Mouse (Mus musculus) T-cell, adult 2 months (primary cell): ENCODE measurements around the gene Scube3.

Experiments used
- DNase-seq: peaks from one replicate; pipeline ENCODE4 v3.0.0; 2022; ENCODE audit warnings: low spot score

The Scube3 gene

DNA sequence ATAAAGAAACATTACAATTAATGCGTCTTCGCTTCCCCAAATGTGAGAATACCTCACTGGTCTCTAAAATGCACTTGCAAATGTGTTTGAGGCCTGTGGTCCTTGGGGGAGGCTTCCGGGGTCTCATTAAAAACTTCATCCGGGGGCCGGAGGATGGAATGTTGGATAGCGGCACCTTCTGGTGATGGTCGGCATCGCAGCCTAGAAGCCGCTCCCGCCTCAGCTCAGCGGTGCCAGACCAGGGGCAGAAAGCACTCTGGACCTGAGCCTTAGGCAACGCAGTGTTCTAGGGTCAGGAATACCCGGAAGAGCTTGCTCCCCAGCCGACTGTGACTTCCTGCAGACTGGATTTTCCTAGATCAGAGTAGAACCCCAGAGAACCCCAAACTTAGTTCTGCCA is 8.7 kb upstream of the Scube3 start:
- peak; percentile 23 for DNase-seq

GRCm38 (mm10) chr17:28135496-28135895 is 6.4 kb upstream of the Scube3 start:
- DNase-seq = no peak

GRCm38 (mm10) chr17:28136266-28136665 is 5.7 kb upstream of the Scube3 start:
- no peak for DNase-seq

DNA sequence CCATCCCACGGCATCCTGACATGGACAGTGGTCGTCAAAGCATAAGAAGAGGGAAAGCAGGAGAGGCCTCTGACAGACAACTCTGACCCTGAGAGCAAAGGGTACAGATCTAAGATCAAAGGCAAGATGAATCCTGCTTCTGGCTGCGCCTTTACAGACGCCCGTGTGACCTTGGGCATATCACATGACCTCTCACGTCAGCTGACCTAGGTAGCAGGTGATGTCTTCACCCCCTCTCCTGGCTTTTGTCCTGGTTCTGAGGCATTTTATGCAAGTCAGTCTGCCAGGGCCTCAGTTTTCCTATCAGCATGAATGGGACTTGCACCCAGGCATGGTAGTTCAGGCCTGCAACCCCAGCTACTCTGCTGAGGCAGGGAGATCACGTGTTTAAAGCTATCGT is 3.9 kb upstream of the Scube3 start:
- DNase-seq = no peak

DNA sequence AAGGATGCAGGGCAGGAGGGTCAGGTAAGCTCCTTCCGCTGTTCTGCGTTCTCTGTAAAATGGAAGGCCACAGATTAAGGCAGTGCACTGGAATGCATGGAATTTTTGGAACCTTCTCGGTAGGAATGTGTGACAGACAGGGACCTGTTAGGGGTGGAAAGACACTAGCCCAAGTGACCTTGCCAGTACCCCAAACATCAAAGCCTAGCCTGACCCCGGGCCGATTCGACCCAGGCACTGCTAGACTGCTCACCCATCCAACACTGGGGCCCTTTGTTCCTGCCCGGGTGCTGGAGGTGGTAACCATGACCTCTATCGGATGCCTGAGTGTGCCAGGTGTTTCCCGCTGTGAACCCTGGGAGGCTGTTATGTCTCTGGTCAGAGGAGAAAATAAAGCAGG is 3.3 kb upstream of the Scube3 start:
- DNase-seq = no peak

DNA sequence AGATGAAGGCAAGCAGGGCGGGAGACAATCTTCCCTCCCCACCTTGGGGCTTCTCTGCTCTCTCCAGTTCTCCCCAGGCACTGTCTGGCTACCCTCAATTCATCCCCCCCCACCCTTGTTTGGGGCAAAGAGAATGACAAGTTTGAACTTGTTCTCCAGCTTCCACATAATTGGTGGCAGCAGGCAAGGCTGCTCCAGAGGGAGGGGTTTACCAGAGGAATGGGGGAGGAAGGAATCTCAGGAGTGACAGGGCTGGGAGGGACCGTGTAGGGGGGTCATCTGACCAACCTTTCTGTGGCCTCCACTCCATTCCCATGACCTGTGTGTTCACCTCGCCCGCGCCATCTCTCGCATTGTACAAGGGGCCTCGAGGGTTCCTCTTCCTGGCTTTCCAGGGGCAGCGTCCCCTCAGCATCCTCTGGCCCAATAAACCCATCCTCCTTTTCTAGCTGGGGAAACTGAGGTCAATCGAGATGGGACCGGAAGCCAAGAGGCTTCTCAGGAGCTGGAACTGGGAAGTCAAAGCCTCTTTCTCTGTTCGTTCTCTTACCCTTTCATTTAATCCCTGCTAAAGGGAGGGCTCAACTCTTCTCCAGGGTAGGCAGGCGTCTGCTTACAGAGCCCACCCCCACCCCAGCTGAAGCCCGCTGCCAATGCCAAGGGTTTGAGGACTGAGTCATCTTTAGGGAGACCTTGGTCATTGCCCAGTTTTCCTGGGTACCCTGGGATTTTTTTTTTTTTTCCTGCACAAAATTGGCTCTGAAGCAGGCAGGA is 1.3 kb upstream of the Scube3 start:
- DNase-seq = no peak

GRCm38 (mm10) chr17:28141205-28141650 is 713 bp upstream of the Scube3 start:
- no peak for DNase-seq

DNA sequence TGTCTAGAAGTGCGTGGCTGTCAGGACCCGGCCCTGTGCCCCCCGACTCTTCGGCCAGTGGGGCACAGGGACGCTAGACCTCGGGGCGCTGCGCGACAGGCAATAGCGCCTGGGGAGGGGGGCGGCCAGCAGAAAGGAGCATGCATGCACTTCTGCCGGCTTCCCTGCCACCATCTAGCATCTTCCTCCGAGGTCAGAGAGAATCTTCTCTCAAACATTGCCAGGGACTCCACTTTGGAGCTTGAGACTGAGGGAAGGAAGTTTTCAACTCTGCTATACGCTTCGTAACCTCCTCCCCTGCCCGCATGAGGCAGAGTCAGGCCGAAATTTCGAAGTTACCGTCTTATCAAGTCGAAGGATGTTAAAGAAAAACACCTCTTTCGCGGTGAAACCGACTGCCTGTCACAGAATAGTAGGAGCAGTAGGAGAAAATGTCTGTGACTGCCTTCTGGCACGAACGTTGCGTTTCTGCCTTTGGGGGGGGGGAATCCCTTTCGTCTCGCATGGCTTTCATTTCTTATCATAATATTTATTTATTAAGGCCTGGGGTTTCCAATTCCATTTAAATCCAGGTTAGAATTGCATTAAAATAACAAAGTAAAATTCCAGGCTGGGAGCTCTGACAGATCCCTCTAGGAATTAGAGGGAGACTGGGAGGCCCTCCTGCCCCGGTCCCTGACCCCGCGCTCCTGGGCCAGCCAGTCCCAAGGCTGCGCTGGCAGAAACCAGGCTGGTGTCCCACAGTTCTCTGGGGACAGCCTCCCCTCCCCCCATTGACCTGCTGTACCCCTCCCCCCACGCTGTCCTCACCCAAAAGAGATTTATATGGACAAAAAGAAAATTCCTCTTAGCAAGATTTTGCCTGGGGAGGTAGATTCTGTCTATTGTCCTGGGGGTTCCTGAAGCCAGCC is 1.0 kb downstream of the Scube3 start:
- peak; percentile 7 for DNase-seq

DNA sequence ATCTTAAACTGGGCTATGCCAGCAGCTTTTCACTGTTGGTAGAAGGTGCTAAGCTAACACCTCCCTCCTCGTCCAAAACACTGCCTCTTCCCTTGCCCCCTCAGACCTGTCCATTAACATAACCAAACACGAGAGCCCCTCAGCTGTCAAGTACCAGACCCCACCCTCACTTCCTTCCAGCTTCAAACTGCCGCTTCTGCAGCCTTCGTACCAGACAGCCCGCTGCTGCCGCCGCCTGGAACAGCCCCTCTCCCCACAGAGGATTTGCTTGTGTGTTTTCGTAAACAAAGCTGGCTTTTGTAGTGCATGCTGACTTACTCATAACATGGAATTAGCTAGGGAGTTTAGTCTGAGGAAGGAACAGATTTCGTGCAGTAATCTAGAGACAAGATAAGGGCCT is 1.8 kb downstream of the Scube3 start:
- DNase-seq = no peak

- DNase-seq = no peak
Measured at GRCm38 (mm10) chr17:28144241-28144640, 2.3 kb downstream of the Scube3 start.

DNA sequence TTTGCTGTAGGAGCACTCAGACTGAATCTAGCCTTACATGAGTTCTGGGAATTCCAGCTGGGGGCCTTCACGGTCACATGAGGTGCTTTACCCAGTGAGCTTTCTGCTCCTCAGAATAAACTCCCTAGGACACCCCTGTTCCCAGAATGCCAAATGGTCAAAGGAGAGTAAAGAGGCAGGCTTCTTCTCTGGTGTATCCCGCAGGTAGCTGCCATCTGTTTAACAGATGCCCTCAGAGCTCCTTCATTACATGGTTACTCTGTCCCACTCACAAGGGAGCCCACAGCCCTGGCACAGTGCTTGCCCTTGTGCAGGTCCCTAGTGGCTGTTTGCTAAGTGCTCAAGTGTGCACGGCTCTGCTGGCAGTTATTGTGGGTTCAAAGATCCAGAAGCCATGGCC is 6.3 kb downstream of the Scube3 start:
- DNase-seq = no peak

- no peak for DNase-seq
Measured at GRCm38 (mm10) chr17:28149734-28150133, 7.8 kb downstream of the Scube3 start.

DNA sequence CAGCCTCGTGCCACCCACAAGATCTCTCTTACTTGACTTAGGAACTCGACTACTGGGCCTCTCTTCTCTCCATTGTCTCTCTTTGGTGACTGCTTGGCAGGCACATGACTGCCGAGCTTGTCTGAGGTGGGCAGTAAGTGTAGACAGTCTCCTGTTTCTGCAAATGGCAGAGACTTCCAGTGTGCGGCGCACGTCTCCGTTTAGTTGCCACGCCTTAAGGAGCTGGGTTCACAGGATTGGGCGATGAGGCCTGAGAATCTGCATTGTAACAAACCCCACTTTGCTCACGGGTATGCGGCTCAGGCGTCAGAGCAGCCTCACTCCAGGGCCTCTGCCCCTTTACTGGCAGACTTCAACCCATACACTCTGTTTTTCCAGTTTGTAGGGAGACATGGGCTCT is 8.5 kb downstream of the Scube3 start:
- DNase-seq = no peak

DNA sequence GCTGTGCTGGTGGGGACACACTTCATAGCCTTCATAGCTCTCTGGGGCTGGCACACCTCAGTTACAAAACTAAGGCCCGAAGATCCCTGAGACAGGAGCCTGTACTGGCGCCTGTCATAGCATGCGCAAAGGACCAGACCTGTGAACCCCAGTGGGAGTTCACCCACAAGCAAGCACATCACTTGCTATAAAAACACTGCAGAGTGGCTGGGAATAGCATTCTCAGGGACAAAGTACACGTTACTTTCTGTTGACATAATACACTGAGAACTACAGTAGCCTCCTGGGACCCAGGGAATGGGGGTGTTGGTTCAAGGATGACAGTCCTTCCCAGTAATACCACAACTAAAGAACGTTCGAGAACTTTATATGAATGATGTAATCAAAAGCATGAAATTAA is 11.2 kb downstream of the Scube3 start:
- DNase-seq = no peak

DNA sequence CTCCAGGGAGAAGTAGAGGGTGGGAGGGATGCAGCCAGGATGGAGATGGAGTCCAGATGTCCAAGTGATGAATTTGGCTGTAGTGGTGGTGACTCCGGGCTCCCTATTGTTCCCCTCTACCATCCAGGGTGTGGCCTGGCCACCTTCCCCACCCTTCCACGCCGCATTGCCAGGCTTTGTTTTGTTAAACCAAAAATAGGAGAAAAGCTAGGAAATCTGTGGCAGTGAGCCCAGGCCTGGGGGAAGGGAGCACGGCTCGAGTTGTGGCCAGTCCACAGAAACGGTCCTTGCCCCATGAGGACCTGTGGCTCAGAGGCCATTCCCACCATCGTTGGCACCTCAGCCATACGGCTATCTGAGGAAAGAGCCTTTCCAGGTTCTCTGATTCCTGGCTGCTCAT is 13.0 kb downstream of the Scube3 start:
- no peak for DNase-seq

GRCm38 (mm10) chr17:28160361-28160760 is 18.4 kb downstream of the Scube3 start:
- DNase-seq = no peak

GRCm38 (mm10) chr17:28161310-28161881 is 19.5 kb downstream of the Scube3 start:
- DNase-seq = no peak

DNA sequence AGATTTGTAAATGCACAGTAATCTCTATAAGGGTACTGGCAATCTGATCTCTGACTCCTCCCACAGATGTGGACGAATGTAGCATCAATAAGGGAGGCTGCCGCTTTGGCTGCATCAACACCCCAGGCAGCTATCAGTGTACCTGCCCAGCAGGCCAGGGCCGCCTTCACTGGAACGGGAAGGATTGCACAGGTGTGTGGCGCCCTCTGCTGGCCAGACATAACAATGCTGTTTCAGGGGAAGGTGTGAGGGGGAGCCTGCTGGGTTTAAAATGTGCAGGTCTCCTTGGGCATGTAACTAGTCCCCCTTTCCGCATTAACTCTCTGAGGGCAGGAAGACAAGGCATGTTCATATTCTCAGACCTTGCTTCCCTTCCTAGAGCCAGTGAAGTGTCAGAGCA is 21.7 kb downstream of the Scube3 start:
- peak; percentile 77 for DNase-seq

DNA sequence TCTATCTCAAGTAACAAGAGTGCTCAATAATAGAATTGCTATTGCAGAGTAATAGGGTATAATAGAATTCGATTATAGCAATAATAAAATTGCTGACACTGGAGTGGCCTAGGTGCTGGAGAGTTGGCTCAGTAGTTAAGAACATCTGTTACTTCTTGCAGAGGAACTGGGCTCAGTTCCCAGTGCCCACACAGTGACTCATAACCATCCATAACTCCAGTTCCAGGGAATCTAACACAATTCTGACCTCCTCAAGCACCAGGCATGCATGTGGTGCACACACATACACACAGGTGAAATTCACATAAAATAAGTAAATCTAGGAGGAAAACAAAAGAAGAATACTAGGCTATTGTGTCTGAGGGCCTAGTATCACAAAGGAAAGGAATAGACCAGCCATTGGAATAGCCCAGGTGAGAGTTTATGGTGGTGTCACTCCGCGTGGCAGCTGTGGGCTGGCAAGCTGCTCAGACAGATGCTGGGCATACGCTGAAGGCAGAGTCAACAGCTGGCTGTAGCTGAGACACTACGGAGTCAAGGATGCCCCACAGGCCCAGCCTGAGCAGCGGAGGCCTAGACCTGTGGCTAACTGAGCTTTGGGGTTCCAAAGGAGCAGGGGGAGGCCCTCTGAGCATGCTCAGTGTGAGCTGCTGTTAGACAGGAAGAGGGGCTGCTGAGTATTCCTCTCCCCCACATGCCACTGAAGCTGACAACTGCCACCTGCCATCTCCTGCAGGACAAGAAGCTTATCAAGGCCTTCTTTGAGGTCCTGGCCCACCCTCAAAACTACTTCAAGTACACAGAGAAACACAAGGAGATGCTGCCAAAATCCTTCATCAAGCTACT is 28.7 kb downstream of the Scube3 start:
- DNase-seq = no peak

DNA sequence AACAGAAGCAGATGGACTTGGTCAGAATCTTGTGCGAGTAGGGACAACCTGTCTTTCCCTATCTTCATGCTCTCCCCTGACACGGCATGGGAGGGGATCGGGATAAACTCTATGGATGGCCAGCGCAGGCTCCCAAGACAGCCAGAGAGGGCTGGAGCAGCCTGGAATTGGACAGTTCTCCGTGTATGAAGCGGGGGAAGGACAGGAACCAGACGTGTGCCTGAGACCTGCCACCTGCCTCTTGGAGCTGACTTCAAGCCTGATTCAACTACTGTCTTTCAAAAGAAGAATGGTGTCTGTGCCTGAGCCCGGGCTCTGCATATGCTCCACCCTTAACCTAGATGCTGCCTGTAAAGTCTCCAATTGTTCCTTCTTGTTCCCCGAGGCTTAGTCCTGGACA is 30.7 kb downstream of the Scube3 start:
- no peak for DNase-seq

DNA sequence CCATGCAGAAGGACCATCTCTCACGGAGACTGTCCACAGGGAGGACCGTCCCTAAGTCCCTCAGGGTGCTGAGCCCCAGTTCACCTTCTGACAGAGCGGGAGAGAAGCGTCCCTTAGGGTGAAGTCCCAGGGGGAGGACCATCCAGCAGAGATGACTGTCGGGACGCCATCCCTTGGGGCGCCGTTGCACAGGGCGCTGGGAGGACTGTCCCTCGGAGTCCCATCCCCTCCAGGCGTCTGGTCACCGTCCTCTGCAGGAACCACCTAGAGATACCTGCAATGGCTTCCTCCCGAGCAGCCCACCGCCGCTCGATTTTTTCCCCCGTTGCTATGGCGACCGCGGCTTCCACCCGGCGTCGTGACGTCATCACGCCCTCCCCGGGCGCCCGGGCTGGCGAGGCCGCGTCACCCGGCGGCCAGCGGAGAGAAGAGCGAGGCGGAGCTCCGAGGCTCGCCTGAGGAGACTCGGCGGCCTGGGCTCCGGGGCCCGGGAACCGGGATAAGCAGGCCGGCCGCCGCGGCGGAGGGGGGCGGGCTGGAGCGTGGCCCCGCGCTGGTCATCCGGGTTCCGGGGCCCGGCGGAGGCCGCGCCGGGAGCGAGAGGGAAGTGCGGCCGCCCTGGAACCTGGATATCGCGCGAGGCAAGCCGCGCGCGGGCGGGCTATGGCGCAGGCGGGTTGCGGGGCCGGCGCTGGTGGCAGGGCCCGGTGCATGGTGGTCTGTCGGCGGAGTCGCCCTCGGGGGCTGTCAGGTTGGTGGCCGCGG is 35.0 kb downstream of the Scube3 start, which contains the start of gene Zfp523:
Zfp523 (plus strand) TSS at position 355 of the 765 bp plus-strand sequence.
- peak; percentile 87 for DNase-seq
